Mouse (Mus musculus): Measurements from ENCODE around the gene Gck.
"Not testable (repeated sequence)": the region's sequence is repeated elsewhere in the genome, so short reads cannot be mapped to it uniquely, and the experiment has no call there.

Gene Gck

GRCm38 (mm10) chr11:5955546-5956276 lies 5.8 kb upstream of the Gck start, which contains the start of gene Ykt6:
TSS of gene Ykt6 (plus strand) at chr11:5955693.
- peak; percentile 70 for DNase-seq (ENCODE audit: low read depth in 2 of 2, low spot score in 2 of 2)

GRCm38 (mm10) chr11:5954965-5955504 lies 5.2 kb upstream of the Gck start:
- DNase-seq (ENCODE audit: low read depth in 2 of 2, low spot score in 2 of 2): peak in 1 of 2 experiments; percentile 15

- DNase-seq (ENCODE audit: low read depth in 2 of 2, low spot score in 2 of 2): no peak
Observed at GRCm38 (mm10) chr11:5954435-5954834, 4.6 kb upstream of the Gck start.

GRCm38 (mm10) chr11:5953130-5953765 lies 3.4 kb upstream of the Gck start:
- DNase-seq (ENCODE audit: low read depth in 2 of 2, low spot score in 2 of 2): peak in 1 of 2 experiments; percentile 15

- DNase-seq (ENCODE audit: low read depth in 2 of 2, low spot score in 2 of 2): no peak
Observed at GRCm38 (mm10) chr11:5952501-5952900, 2.6 kb upstream of the Gck start.

- DNase-seq (ENCODE audit: low read depth in 2 of 2, low spot score in 2 of 2): no peak
Observed at GRCm38 (mm10) chr11:5948546-5949250, 1.2 kb downstream of the Gck start.

- no peak for DNase-seq (ENCODE audit: low read depth in 2 of 2, low spot score in 2 of 2)
Observed at GRCm38 (mm10) chr11:5947796-5948195, 2.1 kb downstream of the Gck start.

GRCm38 (mm10) chr11:5945096-5945495 lies 4.8 kb downstream of the Gck start:
- no peak for DNase-seq (ENCODE audit: low read depth in 2 of 2, low spot score in 2 of 2)

- DNase-seq (ENCODE audit: low read depth in 2 of 2, low spot score in 2 of 2): no peak
Observed at GRCm38 (mm10) chr11:5942966-5943365, 6.9 kb downstream of the Gck start.

GRCm38 (mm10) chr11:5934531-5934930 lies 15.3 kb downstream of the Gck start:
- DNase-seq (ENCODE audit: low read depth in 2 of 2, low spot score in 2 of 2): not testable (repeated sequence)

GRCm38 (mm10) chr11:5931947-5932346 lies 17.9 kb downstream of the Gck start:
- not testable (repeated sequence) for DNase-seq (ENCODE audit: low read depth in 2 of 2, low spot score in 2 of 2)

GRCm38 (mm10) chr11:5930578-5930977 lies 19.3 kb downstream of the Gck start:
- DNase-seq (ENCODE audit: low read depth in 2 of 2, low spot score in 2 of 2): no peak

- no peak for DNase-seq (ENCODE audit: low read depth in 2 of 2, low spot score in 2 of 2)
Observed at GRCm38 (mm10) chr11:5926696-5927220, 23.1 kb downstream of the Gck start.

GRCm38 (mm10) chr11:5924699-5925098 lies 25.2 kb downstream of the Gck start:
- no peak for DNase-seq (ENCODE audit: low read depth in 2 of 2, low spot score in 2 of 2)

GRCm38 (mm10) chr11:5920323-5920960 lies 29.4 kb downstream of the Gck start:
- DNase-seq (ENCODE audit: low read depth in 2 of 2, low spot score in 2 of 2): peak in 1 of 2 experiments; percentile 4

- no peak for DNase-seq (ENCODE audit: low read depth in 2 of 2, low spot score in 2 of 2)
Observed at GRCm38 (mm10) chr11:5919606-5920005, 30.3 kb downstream of the Gck start.

- DNase-seq (ENCODE audit: low read depth in 2 of 2, low spot score in 2 of 2): no peak
Observed at GRCm38 (mm10) chr11:5918111-5918510, 31.8 kb downstream of the Gck start.

GRCm38 (mm10) chr11:5916178-5916548 lies 33.7 kb downstream of the Gck start:
- no peak for DNase-seq (ENCODE audit: low read depth in 2 of 2, low spot score in 2 of 2)

GRCm38 (mm10) chr11:5915429-5916177 lies 34.3 kb downstream of the Gck start:
- DNase-seq (ENCODE audit: low read depth in 2 of 2, low spot score in 2 of 2): no peak

GRCm38 (mm10) chr11:5914940-5915339 lies 34.9 kb downstream of the Gck start:
- DNase-seq (ENCODE audit: low read depth in 2 of 2, low spot score in 2 of 2): no peak
